Mouse (Mus musculus): Measurements from ENCODE around the gene Atxn7. TPM values are rescaled to one million over a fixed set of nuclear protein-coding genes. Genes with fewer than 3 reads are reported as not detected.

The Atxn7 gene
- total RNA-seq, 2 experiments from 2014 or later, result 17.2 to 22.8 TPM

Other genes starting within 250 kb of the Atxn7 start
- not detected for gene Gm281, start 47.0 kb upstream of the Atxn7 start, total RNA-seq (2021)
- gene Thoc7, start 412 bp downstream of the Atxn7 start, total RNA-seq (2021), result 100 to 1,000 TPM; 133 to 142 TPM
- 100 to 1,000 TPM; 103 to 107 TPM for gene Psmd6, start 159.5 kb downstream of the Atxn7 start, total RNA-seq (2021)
- gene Olfr720, start 225.4 kb downstream of the Atxn7 start, total RNA-seq (2021), result not detected